Mouse (Mus musculus) left cerebral cortex, postnatal 4 days (tissue): ENCODE data around the gene Setd2. TPM values are rescaled to one million over a fixed set of nuclear protein-coding genes. Genes with fewer than 3 reads are reported as not detected.

ENCODE experiments used
- DNase-seq: peaks from one replicate; pipeline ENCODE4 v3.0.0-alpha.2; 2022
- intact Hi-C: fragments of 180-260 bp; cut with DNase I; formaldehyde crosslinking; loops from one replicate; pipeline ENCODE4 v1.15.1; 2025
- microRNA-seq: library from miRNA; unstranded; fragments of <30 nt; microRNA quantifications from one replicate; pipeline ENCODE4 v1.2.0, GENCODE M21; 2022
- total RNA-seq, 2 experiments: library from RNA; stranded (reverse); gene quantifications; 2 replicates each; pipeline ENCODE4 v1.2.3; 2021

Setd2 gene
- total RNA-seq, 2 experiments from 2014 or later, result 96.2 to 99.1 TPM

GRCm38 (mm10) chr9:110652963-110653654, 120.7 kb downstream of the Setd2 start:
- intact Hi-C loops, result no loop called here

GRCm38 (mm10) chr9:110653655-110654461, 121.5 kb downstream of the Setd2 start, which contains the start of gene Nbeal2:
TSS of gene Nbeal2 (minus strand) at chr9:110654161.
- intact Hi-C loops, result no loop called here
- DNase-seq, result peak; percentile 86

More at GRCm38 (mm10) chr9:110652963-110653654, 120.7 kb downstream of the Setd2 start:
- DNase-seq, result no peak

GRCm38 (mm10) chr9:110654726-110655650, 122.6 kb downstream of the Setd2 start:
- no peak for DNase-seq
- intact Hi-C loops, result no loop called here

- intact Hi-C loops, result no loop called here
- no peak for DNase-seq
These were observed 123.2 kb downstream of the Setd2 start for GRCm38 (mm10) chr9:110655651-110656007.

- intact Hi-C loops, result no loop called here
These were observed 124.1 kb downstream of the Setd2 start, which contains the start of gene Ccdc12 for GRCm38 (mm10) chr9:110656249-110657221. TSS of gene Ccdc12 (plus strand) at chr9:110656503.

GRCm38 (mm10) chr9:110657474-110658078, 125.2 kb downstream of the Setd2 start:
- intact Hi-C loops, result no loop called here
- no peak for DNase-seq

More at GRCm38 (mm10) chr9:110656249-110657221, 124.1 kb downstream of the Setd2 start, which contains the start of gene Ccdc12:
- peak; percentile 95 for DNase-seq

GRCm38 (mm10) chr9:110659521-110659920, 127.1 kb downstream of the Setd2 start:
- intact Hi-C loops, result no loop called here

GRCm38 (mm10) chr9:110660208-110660607, 127.8 kb downstream of the Setd2 start:
- DNase-seq, result no peak
- intact Hi-C loops, result no loop called here

More at GRCm38 (mm10) chr9:110659521-110659920, 127.1 kb downstream of the Setd2 start:
- DNase-seq, result no peak

- intact Hi-C loops, result no loop called here
- DNase-seq, result no peak
These were observed 128.6 kb downstream of the Setd2 start for GRCm38 (mm10) chr9:110660856-110661612.

- intact Hi-C loops, result no loop called here
- DNase-seq, result no peak
These were observed 130.4 kb downstream of the Setd2 start for GRCm38 (mm10) chr9:110662844-110663243.

- intact Hi-C loops, result no loop called here
- no peak for DNase-seq
These were observed 133.5 kb downstream of the Setd2 start for GRCm38 (mm10) chr9:110665912-110666311.

GRCm38 (mm10) chr9:110666374-110666773, 134.0 kb downstream of the Setd2 start:
- no peak for DNase-seq
- intact Hi-C loops, result no loop called here

- DNase-seq, result no peak
These were observed 134.9 kb downstream of the Setd2 start for GRCm38 (mm10) chr9:110667219-110667836.

More at GRCm38 (mm10) chr9:110667219-110667836, 134.9 kb downstream of the Setd2 start:
- intact Hi-C loops, result no loop called here

Small RNA genes within 50 kb of the gene (microRNA-seq; reads per million reads assigned to microRNA genes)
- not detected for gene Mir8107

Other genes starting within 250 kb of the Setd2 start
- 10 to 100 TPM; 12.5 to 19.3 TPM for gene Elp6, start 227.4 kb upstream of the Setd2 start, total RNA-seq
- 10 to 100 TPM; 96.7 to 99.5 TPM for gene Scap, start 199.3 kb upstream of the Setd2 start, total RNA-seq
- gene Ptpn23, start 124.4 kb upstream of the Setd2 start, total RNA-seq, result 10 to 100 TPM; 66.7 to 73.3 TPM
- under 1 TPM in 1 of 2 experiments, not detected in 1; 0.42 TPM for gene Ngp, start 112.8 kb upstream of the Setd2 start, total RNA-seq
- gene Klhl18, start 55.9 kb upstream of the Setd2 start, total RNA-seq, result 10 to 100 TPM; 48.9 to 52.4 TPM
- gene Kif9, start 55.6 kb upstream of the Setd2 start, total RNA-seq, result 1 to 10 TPM; 3.3 to 3.6 TPM
- 1 to 10 TPM; 5.9 to 8.6 TPM for gene Nradd, start 91.9 kb downstream of the Setd2 start, total RNA-seq
- gene Nbeal2, start 121.6 kb downstream of the Setd2 start, total RNA-seq, result 10 to 100 TPM; 13.0 to 14.6 TPM
- gene Ccdc12, start 123.9 kb downstream of the Setd2 start, total RNA-seq, result 10 to 100 TPM; 43.1 to 46.6 TPM
- gene Myl3, start 209.3 kb downstream of the Setd2 start, total RNA-seq, result 1 to 10 TPM in 1 of 2 experiments, under 1 TPM in 1; 0.87 to 1.1 TPM
- gene Pth1r, start 214.5 kb downstream of the Setd2 start, total RNA-seq, result 10 to 100 TPM; 11.2 to 11.6 TPM